Mouse (Mus musculus) monocyte, adult 2 months (primary cell): ENCODE measurements around the gene Cda.
A peak's percentile ranks its signal among the peaks of the same experiment; 100 is the strongest.
"Not testable (repeated sequence)": the region's sequence is repeated elsewhere in the genome, so short reads cannot be mapped to it uniquely, and the experiment has no call there.

ENCODE experiments used
- DNase-seq, 2 experiments: peaks; one replicate each; pipeline ENCODE4 v3.0.0; 2022; ENCODE audit warnings: low spot score in 2 of 2, low read depth in 1 of 2

Cda gene

DNA sequence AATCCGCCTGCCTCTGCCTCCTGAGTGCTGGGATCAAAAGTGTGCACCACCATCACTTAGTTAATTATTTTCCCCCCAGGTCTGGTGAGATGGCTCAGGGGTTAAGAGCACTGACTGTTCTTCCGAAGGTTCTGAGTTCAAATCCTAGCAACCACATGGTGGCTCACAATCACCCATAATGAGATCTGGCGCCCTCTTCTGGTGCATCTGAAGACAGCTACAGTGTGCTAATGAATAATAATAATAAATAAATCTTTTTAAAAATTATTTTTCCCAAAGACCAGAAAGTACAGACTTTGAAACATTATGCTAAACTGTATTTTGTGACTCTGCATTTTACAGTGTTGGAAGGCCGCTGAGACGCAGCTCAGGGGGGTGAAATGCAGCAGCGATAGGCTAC is 32.1 kb downstream of the Cda start:
- no peak for DNase-seq

DNA sequence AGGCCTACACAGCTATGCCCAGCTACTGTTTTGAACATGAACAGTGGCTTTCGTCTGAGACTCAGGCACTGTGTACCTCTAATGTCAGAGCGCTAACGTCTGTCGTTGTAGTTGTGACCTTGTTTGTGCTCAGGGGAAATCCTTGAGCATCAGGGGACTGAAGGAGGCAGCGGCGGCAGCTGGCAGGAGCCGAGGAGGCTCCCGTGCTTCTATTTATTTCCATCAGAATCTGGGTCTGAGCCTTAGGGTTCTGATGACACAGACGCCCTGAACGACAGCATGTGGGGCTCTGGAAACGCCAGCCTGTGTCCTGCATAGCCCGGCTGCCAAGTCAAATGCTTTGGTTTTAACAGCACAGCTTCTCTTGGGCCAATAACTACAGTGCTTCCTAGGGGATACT is 32.8 kb downstream of the Cda start:
- no peak for DNase-seq

DNA sequence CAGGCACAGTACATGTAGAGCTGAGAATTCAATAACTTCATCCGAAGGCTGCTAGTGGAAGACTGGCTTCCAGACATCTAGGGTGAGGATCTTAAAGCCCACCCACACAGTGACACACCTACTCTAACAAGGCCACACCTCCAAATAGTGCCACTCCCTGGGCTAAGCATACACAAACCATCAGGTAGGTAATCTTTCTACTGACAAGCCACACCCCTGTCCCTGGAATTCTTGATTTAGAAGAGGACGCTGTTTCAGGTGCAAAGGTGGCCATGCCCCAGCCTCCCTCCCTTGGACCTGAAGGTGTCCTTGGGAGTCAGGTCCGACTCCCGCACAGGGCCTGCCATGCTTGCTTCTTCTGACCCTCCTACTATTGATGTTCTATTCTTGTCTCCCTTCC is 34.7 kb downstream of the Cda start:
- DNase-seq = no peak

DNA sequence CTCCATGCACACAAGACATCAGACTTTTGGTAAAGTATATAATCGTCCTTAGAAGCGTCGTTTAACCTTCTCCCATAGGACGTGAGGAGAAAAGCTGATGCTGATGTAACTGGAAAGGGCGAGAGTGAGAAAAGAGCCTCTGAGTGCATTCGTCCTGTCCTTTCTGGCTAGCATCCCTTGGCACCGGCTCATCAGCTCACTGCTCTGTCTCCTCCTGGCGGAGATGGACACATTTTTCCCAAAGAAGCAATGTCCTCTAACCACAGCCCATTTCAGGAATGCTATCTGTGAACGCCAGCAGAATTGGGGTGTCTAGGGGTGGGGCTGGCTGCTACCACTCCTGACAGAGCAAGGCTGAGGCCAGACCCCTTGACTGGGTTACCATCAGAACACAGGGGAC is 36.1 kb downstream of the Cda start:
- no peak for DNase-seq

DNA sequence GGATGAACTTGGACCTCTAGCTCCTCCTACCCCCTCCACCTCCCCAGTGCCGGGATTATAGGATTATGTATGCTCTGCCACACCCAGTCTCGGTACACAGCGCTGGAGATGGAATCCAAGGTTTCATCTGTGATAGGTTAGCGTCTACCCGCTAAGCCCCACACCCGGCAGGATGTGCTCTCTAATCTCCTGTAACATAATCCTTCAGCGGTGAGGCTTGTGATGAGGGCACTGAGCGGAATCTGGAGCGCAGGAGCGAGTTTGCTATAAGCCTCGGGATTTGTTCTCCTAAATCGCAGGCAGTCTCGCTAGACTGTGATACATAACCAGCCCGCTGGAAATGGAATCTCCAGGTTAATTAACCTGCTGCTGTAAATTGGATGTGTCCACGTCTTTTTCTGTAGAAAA is 37.5 kb downstream of the Cda start:
- DNase-seq = no peak

DNA sequence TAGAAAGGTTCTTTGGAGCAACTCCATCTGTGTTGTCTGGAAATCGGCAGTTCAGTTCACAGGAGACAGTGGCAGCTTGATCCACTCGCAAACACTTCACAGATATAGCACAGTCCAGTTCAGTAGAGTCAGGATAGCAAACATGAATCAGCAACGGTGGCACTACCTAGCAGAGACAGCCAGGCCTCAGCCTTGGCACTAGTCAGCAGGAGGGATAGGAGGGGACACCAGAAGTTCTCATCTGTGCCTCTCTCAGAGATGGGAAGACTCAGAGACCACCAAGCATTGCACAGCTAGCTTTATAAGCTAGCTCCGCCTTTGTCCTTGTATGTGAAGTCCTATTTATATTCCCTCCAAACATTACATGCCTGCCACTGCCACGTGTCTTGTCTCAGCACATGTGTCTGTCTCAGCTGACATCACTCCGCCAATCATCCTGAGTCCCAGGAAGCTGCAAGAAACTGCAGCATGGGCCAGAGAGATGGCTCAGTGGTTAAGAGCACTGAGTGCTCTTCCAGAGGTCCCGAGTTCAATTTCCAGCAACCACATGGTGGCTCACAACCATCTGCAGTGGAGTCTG is 39.8 kb downstream of the Cda start:
- no peak for DNase-seq

DNA sequence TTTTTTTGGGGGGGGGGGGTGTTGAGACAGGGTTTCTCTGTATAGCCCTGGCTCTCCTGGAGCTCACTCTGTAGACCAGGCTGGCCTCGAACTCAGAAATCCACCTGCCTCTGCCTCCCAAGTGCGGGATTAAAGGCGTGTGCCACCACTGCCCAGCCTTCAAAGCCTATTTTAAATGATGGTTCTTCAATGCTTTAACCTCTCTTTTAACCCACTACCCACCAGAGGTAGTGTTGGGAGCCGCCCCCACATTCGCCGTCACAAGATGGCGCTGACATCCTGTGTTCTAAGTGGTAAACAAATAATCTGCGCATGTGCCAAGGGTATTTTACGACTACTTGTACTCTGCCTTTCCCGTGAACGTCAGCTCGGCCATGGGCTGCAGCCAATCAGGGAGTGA is 40.6 kb downstream of the Cda start:
- DNase-seq = not testable (repeated sequence)

DNA sequence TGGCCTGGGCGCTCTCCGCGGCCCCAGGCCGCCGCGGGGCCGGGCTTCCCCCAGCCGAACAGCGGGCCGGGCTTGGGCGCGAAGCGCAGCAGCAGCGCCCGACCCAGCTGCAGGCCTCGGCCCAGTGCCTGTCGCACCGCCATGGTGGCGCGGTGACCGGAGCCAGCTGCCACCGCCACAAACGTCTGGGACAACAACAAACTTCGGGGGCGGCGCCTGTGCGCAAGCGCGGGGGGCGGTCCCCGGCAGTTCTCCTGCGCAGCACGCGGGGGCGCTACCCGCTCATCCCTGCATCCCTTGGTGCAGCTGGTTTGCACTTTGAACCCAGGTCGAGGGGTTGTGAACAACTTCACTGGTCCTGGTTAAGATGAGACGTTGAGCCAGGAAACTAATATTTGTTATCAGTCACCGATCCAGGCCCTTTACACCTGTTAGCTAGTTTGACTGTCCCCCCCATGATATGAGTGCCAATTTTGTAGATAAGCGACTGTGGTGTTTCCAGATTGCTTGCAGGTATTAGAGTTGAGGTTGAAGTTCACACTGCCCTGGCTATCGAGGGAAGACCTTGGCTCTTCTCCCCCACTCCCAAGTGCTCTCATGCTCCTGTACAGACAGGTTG is 41.6 kb downstream of the Cda start, which contains the start of gene Pink1:
Gene Pink1, minus strand, starts transcription at position 231 of the 619 bp plus-strand sequence.
- peak; percentile 67 to 85 for DNase-seq

DNA sequence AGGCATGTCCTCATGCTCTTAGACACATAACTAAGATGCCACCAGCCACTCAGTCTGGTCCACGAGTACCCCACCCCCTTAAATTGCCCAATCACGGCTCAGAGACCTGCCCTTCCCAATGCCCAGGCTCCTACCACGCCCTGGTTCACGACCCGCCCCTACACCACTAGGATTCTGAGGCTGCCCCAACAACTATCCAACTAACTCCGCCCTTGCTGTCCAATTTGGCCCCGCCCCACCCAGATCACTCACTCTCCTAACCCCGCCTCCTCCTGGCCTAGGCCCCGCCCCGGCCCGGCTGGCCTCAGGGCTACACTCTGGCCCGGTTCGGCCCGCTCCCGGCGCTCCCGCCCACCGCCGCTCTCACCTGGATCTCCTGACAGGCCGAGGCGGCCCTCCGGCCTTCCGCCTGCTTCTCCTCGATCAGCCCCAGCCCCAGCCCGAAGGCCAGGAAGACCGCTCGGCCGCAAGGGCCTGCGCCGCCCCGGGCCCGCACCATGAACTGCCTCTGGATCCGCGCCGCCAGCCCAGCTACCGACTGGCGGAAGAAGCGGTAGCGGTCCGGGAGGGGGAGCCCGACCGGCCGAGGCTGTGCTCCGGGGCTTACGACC is 42.2 kb downstream of the Cda start:
- peak; percentile 85 to 90 for DNase-seq

DNA sequence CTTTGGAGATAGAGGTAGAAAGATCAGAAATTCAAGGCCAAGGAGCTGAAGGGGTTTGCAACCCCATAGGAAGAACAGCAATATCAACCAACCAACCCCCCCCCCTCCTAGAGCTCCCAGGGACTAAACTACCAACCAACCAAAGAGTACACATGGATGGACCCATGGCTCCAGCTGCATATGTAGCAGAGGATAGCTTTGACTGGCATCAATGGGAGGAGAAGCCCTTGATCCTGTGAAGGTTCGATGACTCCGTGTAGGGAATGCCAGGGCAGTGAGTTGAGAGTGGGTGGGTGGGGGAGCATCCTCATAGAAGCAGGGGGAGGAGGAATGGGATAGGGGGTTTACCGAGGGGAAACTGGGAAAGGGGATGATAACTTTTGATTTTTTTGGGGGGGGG is 43.3 kb downstream of the Cda start:
- DNase-seq = no peak

DNA sequence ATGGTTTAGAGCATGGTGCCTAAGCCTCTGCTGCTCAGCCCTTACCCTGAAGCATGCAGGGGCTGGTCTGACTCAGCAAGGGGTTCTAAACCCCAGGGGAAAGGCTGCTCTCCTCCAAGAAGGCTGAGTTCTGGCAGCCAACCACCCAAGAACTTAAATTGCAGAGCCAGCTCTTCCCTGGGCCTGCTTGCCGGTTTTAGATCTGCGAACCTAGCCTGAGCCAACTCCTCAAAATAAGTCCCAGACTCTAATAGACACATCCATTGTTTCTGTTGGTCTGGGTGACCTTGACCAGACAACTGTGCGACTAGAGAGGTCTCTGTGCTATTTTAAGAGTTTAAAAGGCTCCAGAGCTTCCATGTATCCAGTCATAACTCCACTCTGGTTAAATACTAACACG is 44.0 kb downstream of the Cda start:
- DNase-seq = no peak

DNA sequence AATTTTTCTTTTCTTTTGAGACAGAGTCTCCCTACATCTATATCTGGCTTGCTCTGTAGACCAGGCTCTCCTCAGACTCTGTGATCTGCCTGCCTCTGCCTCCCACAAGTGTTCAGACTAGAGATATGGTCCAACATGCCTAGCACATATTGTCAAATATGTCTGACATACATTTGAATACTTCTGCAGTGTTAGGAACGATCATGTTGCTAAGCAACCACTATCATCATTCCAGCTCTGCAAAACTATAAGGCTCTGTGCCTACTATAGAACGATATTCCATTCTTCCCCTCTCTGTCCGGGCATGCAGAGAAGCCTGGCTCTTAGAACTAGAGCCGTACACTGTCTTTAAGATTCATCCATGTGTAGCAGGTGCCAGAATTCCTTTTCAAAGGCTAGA is 45.1 kb downstream of the Cda start:
- no peak for DNase-seq

DNA sequence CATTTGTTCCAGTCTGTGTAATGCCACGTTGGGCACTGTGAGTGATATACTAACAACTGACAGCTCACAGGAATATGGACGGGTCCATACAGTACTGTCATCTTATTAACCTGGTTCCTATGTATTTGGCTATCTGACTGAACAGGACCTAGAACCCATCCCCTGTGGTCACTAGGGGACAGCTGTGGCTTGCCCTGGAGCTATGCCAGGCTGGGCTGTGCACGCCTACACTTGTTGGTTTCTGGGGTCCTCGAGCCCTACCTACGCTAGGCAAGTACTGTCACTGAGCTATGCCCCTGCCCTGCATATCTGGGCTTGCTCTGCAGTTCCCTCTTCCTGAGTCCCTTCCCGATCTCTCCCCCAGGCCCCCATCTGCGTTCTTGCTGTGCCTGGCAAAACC is 46.3 kb downstream of the Cda start:
- DNase-seq = no peak

DNA sequence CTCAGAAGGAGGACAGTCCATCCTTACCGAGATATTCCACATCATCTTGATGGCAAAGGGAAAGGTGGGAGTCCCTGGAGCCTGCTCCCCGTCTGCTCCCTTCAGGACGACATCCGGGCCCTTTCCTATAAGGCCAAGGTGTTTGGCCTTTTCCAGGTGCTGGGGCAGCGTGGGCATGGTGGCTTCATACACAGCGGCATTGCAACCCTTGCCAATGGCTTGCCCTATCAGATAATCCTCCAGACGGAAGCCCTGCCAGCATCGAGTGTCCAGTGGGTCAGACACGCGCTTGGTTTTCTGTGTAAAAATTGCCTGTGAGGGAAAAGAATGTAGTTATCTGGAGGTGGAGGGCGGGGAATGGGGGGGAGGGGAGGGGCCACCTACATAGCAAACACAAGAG is 47.1 kb downstream of the Cda start:
- DNase-seq = no peak

DNA sequence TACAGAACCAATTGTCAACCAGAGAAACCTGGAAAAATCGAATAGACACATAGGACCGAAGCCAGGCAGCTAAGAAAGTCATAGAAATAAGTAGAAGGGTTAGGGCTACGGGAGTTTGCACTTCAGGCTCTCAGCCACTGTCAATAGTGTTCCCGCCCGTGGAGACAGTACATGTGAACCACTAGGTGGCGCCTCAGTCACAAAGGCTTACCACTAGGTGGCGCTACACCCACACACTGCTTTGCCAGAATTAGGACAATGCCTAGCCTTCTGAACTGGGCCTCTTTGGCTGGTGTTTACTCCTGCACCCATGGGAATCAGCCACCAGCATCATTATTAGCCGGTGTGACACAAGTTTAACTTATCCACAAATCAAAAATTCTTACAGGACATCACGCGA is 48.3 kb downstream of the Cda start:
- DNase-seq = peak; percentile 53 to 79

DNA sequence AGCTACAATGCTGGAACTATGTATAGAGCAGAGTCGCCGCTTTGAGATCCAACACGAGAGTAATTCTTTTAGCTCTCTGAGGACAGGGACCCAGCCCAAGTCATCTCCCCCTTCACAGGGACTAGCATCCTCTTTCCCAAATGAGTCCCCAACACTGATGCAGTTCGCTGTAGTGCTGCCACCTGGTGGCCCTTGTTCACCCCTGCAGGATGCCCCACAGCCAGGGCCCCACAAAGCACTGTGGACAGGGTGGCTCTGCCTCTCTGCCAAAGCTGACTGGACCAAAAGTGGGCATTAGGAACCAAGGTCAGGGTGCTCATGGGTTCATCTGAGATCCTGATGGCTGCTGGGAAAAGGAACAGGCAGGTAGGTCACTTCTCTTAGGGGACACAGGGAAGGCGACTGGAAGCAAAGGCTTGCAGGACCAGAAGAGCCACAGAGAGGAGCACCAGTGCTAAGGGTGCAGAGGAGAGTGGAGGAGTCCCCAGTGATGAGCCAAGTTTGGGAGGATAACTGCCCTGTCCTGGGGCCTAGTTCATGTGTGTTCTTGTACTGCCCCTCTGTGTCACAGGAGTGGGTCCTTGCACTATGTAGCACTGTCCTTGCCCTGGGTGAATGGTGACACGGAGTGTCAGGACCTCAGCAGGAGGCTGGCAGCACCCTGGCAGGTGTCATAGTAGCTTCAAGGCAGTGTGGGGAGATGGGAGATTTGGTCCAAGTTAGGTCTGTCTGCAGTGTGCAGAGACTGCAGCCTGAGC is 49.1 kb downstream of the Cda start:
- DNase-seq = peak in 1 of 2 experiments; percentile 45

DNA sequence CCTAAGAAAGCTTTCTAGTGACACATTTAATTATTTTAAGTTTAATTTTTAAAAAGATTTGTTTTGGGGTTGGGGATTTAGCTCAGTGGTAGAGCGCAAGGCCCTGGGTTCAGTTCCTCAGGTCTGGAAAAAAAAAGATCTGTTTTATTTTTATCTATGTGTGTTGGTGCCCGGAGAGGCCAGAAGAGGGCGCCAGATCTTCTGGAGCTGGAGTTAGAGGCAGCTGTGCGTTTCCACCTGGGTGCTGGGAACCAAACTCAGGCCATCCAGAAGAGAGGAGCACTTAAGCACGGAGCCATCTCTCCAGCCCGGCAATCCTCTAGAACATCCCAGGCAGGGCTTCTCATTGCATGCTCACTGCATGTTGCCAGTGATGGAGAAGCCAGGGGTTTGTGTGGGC is 51.4 kb downstream of the Cda start:
- DNase-seq = no peak

DNA sequence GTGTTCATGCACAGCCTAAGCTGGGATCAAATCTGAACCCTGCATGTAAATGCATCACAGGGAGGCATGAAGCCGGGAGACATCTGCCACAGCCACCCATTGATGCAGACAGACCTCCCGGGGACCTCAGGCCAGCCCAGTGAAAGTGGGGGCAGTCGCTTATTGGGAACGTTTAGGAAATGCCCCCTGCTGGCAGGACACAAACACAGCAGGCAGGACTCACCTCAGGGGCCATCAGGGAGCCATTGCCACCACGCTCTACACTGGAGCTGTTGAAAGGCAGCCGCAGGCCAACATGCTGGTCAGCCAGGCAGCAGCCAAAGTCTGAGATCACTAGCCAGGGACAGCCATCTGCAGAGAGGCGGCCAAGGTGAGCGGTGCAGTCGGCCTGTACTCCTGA is 52.0 kb downstream of the Cda start:
- DNase-seq = no peak

DNA sequence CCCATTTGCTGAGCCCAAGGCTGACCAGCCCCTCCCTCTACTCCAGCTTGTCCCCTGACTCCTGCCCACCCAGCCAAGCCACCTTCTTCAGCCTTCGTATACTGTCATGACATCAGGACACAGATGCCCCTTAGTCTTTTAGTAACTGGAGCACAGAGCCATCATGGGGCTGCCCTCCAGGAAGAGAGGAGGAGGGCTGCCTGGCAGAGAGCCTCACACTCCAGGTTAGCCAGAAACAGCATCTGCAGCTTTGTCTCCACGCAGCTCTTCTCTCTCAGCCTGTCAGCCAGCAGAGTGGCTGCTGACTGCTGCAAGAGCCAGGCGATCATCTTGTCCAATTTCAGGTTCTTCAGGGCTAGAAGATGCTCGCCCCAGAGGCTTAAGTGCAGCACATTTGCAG is 54.0 kb downstream of the Cda start:
- DNase-seq = no peak

DNA sequence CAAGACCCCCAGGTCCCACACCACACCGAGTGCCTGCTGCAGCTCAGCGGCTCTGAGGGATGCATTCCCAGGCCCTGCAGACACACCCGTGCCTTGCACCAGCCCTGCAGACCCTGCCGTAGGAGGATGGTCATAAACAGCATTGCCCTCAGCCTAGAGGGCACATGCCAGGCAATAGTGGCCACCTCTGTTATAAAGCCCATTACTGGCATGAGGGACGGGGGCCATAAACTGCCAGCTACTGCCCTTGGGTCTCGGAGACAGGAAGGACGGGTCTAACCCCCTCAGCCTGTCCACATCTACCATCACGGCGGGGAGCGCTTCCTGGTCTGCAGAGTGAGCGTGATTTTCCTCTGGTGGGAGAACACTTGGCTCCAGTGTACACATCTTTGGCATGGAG is 54.8 kb downstream of the Cda start:
- DNase-seq = no peak

DNA sequence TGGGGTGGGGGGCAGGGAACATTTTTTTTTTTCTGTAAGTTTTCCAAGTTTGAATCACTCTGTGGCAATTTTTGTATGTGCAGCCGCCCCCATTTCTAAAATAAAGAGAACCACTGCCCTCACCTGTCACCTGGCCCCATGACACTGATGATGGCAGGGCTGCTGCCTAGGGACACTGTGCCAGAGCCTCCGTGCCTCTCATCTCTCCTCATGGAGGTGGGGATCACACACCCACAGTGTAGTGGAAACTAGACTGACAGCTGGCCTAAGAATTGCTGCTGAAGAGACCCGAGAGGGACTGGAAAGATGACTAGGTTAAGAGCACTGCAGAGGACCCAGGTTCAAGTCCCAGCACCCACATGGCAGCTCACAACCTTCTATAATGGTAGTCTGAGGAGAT is 55.7 kb downstream of the Cda start:
- DNase-seq = no peak

DNA sequence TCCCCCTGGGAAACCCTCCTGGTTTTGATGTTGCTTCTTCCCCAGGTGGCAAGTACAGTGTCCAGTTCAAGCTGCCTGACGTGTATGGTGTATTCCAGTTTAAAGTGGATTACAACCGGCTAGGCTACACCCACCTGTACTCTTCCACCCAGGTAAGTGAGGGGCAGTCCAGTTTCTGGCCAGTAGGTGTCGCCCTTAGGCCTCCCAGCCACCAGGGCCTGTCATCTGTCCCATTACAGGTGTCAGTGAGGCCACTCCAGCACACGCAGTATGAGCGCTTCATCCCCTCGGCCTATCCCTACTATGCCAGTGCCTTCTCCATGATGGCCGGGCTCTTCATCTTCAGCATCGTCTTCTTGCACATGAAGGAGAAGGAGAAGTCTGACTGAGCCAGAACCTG is 56.2 kb downstream of the Cda start:
- DNase-seq = no peak
